Mouse (Mus musculus) brain, adult 2 months (tissue): Measurements from ENCODE around the gene Krt19.

ENCODE experiments used
- DNase-seq: peaks from one replicate; pipeline ENCODE4 v3.0.0; 2011; ENCODE audit warnings: low read depth, low spot score

Krt19 gene

DNA sequence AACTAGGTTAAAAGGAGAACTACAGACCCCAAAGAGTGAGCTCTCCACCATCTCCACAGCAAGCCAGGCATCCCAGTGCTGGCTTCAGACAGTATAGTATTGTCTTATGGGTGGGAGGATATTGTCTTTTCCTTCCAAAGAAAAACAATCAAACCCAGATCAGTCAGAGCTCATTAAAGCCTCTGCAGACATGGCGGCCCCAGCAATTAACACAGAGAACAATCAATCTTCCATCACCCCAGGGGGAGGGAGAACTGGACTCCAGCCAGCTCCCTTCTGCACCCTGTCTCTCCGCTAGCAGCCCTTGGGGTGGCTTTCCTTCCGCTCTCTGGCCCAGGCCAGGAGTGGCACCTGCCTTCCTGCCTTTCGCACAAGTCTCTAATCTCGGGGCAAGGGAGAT, 10.8 kb downstream of the Krt19 start:
- DNase-seq: peak; percentile 11

DNA sequence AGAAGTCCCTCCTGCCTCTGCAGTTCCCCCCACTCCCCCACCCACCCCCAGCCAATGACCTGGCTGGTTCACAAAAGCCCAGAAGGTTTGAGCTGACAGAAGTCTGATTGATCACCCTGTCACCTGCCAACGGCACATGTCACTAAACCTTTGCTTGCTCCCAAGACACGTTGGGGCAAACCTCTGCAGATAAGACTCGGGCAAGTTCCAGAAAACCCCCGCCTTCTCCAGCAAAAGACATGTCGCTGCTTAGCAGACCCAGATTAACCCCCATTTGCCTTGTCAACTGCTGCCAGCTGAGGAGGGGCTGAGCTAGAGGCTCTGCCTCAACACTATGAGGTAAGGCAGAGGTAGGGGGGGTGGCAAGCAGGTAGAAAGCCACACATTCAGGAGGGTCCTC, 11.9 kb downstream of the Krt19 start:
- DNase-seq: no peak

DNA sequence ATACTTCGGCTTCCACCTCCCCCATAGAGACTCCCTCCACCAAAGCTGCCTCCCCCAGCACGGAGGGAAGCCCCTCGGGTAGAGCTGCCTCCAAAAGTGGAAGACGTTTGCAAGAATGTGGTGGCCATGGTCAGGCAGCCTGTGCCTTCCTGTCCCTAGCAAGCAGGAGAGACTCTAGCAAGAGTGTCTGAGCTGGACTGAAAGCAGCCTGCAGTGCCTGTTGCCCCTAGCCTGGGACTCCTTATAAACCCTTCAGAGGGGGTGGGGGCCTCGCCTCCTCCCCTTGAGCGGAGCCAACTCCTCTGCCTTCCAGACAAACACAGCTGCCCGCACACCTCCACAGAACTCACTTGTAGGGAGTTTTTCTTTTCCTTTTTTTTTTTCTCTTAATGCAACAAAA, 12.7 kb downstream of the Krt19 start, which contains the start of gene Krt15:
Gene Krt15 (minus strand): TSS at position 198 of the 400 bp plus-strand sequence.
- no peak for DNase-seq

DNA sequence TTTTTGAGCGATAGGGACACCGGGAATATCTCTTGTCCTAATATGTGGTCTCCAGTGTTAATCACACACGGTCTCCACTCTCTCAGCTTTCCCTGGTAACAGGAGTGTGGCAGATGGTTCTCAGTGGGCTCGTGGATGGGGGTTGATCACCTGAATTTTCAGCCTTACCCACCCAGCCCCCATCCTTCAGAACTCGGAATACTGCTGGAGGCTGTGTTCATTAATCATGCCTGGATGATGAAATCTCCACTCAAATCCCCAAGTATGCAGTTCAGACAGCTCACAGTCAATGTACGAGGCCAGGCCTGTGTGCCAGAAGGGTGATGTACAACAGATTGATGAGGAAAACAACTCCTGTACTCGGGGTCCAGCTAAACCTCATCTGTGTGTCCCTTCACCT, 23.6 kb downstream of the Krt19 start:
- no peak for DNase-seq

DNA sequence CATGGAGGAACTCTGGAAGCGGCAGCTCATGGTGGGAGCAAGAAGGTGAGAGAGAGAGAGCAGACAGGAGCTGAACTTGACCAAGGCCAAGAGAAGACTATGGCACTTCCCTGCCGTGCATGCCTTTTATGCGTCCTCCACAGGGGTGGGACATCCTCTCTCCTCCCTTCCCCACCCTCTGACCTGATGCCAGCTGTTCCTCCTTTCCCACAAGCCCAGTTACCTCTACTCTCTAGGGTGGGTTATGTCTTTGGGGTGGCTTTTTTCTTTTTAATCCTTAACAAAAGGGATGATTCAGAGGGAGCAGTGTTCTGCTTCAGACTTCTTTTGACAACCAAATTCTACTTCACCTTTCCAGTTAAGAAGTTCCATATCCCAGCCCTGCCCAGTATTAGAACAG, 27.0 kb downstream of the Krt19 start, which contains the start of gene Krt13:
Gene Krt13 (minus strand): TSS at position 101 of the 400 bp plus-strand sequence.
- no peak for DNase-seq

DNA sequence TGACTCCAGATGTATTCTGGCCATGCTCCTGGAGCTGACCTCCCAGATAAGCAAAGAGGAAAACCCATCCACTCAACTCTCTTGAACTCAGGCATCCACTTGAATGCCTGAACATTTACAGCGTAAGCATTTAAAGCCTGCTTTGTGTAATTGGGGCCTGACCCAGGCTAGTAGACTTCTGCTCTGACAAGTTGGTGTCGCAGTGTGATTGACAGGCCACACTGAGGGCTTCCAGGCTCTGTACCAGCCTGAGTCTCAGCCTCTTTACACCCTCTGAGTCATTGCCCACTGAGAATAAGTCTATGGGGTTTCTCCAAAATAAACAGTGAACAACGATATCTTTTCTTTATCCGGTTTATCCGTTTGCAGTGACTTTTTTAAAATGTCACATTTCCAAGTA, 28.1 kb downstream of the Krt19 start:
- DNase-seq: no peak

DNA sequence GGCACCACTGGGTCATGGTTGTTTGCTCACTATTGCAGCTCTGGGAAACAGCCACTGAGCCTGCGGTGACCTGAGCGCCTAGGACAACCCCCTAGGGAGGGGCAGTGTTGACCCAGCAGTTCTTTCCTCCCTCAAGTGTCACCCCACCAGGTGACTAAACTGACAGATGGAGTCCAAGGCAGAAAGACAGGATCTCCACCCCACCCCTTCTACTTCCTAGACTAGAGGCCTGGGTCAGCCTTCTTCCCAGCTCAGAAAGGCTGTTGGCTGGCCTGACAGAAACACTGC, 34.8 kb downstream of the Krt19 start:
- DNase-seq: no peak

DNA sequence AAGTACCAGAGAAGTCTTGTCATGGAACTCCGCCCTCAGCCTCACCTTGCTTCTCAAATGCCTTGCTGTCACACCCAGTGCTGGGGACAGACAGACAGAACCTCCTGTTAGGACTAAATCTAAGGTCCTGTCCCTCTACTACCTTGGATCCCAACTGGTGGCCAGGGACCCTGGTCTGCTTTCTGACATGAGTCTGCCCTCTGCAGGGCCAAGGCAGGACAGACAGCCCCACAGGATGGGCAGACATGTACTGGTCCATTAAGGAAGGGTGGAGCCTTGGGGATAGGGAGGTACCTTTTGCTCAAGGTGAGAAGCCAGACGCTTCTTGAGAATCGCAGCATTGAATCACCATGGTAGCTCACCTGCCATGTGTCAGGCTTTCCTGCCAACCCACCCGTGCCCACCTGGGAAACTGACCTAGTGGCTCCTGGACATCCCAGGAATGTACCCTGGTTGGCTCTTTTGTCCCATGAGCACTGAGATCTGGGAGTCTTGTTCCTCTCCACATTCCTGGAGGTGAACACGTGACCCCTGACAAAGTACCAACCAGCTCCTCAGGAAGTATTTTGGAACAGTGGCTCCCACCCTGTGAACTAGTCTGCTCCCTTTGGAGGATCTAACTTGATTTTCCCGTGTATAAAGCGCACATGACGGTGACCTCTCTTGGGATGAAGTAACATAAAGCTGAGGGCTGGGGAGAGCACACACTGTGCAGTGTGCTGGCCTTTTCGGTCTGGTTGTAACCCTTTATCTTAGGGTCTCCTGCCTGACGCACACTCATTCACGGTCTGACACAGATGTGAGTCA, 35.3 kb downstream of the Krt19 start:
- DNase-seq: no peak

DNA sequence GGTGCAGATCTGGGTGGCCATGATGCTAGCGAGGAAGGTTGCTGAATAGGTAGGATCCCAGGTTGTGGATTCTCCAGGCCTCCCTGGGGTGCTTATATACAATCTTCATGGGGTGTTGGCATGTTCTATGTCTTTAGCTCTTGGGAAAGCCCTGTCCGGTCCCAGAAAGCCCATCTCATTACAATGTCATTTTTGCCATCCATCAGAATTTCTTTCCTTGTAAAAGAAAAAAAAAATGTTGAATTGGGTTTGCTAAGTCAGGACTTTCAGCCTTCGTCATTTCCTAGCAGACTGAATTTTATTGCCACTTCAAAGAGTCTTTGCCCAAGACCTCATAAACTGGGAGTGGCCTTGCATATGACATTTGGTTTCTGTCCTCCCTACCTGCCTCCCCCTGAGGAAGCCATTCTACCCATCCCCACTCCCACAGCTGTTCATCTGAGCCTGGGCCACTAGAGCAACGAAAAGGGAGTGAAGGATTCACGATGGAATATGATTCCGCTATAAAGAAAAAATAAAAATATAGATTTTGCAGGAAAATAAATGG, 42.8 kb downstream of the Krt19 start, which contains the start of gene Krt36:
Gene Krt36 (minus strand): TSS at position 51 of the 547 bp plus-strand sequence.
- DNase-seq: no peak

DNA sequence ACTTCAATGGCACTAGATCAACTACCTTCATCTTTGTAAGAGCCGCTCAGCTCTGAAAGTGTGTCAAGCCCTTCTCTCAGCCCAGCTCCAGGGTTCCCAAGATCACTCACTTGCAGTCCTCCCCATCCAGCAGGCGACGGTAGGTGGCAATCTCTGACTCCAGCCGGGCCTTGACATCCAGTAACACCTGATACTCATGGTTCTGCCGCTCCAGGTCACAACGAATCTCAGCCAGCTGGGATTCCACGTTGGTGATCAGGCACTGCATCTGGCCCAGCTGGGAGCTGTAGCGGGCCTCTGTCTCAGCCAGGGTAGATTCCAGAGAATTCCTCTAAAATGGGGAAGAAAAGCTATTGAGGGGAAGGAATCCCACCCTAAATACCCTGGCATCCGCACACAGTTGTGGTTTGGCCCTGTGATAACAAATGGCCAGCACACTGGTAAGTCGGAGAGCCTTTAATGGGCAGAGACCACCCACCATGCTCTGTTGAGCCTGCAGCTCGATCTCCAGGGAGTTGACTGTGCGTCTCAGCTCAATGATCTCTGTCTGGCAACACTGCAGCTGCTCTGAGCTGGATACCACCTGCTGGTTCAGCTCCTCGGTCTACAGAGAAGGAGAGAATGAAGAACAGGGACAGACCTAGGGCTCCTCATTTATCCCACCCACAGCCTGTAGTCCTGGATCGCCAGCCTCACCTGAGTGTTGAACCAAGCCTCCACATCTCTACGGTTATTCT, 45.6 kb downstream of the Krt19 start:
- DNase-seq: no peak

DNA sequence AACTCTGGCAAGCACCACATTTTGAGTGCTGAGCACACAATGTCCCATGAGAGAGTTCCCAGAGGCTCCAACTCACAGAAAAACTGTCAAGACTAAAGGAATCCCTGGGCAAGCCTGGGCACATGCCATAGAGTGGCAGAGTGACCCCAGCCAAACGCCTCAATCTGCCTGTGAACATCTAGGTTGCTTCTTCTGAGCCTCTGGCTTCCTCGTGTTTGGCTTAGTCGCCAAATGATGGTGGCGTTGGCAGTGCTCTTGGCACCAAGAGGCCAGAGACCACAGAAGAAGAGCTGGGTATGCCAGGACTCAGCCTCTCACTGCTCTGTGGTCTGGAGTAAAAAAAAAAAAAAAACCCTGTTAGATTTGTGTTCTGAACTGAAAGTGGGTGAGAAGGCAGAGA, 48.1 kb downstream of the Krt19 start:
- DNase-seq: no peak

DNA sequence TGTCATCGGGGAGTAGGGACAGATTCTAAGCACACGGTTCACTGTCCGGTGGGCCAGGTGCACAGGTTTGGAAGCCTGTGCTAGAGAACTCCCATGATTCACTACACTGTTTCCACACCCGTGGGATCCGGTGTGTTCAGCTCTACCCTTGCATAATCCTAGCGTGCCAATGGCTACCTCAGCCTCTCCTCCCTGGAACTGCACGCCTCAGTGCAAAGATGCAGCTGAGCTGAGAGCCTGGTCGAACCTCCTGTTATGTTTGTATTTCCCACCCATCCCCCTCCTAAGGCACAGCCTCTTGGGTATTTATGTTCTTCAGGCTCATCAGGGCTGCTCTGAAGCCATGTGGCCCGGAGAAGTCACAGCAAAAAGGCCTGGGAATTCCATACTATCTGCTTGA, 50.6 kb downstream of the Krt19 start:
- no peak for DNase-seq

DNA sequence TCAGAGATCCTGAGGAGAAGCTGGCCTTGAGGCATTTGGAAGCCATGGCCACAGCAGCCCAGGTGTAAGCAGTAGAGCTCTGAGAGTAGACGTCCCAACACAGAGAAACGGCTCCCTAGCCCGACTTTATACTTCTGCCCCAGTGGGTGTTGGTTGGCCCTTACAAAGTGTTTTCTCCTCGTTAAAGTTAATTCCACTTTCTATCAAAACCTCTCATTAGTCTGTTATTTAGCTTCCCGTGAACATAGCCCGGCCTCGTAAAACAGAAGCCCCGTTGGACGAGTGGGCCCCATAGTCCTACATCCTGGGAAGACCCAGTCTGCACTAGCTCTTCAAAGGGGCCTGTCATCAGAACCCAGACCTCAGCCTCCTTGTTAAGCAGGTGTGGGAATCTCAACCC, 52.3 kb downstream of the Krt19 start, which contains the start of gene Krt35:
Gene Krt35 (minus strand): TSS at position 101 of the 400 bp plus-strand sequence.
- DNase-seq: no peak
